Mouse (Mus musculus): Measurements from ENCODE around the gene Mss51. TPM values are rescaled to one million over a fixed set of nuclear protein-coding genes. Genes with fewer than 3 reads are reported as not detected.

Gene Mss51
- total RNA-seq (2021), result under 1 TPM; 0.21 to 0.61 TPM
- 0.07 and 0.10 TPM in 2 replicates for polyA plus RNA-seq (2012; rRNA removed)
- long read RNA-seq, result 0 reads

DNA sequence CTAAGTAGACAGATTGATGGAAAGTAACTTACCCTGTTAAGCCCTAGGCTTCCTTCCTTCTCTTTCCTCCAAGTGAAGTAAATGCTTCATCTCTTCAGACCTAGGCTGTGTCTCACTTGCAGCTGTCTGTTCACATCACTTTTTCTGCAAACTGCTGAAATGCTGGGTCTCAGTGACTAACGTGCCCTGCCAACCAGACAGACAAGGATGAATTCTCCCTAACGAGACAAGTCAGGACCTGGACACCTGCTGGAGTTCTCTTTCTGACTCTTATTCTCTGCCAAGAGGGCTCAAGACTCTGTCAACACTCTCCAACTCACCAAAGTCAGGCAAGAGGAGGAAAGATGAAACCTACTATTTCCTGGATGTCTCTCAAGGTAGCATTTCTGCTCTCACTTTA is at the start of gene Mss51:
TSS of gene Mss51 (minus strand) at position 299 of the 400 bp plus-strand sequence.
- DNase-seq, result no peak

DNA sequence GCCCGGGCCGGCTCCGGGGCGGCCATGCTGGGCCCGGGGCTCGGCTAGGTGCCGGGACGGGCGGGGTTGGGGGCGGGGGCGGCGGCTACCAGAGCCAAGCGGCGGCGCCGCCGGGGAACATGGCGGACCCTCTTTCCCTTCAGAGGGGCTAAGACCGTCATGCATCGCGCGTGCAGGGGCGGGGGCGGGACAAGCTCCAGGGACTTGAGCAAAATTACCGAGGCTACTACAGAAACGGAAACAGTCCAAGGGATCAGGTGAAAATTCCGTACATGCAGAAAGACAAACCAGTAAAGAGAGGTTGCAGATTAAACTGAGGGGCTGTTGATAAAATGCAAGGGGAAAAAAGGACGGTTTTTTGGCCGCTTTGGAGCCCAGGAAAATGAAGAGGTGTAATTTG is 49.7 kb upstream of the Mss51 start, which contains the start of gene Ppp3cb:
TSS of gene Ppp3cb (minus strand) at position 159 of the 400 bp plus-strand sequence.
- DNase-seq, result peak; percentile 92

DNA sequence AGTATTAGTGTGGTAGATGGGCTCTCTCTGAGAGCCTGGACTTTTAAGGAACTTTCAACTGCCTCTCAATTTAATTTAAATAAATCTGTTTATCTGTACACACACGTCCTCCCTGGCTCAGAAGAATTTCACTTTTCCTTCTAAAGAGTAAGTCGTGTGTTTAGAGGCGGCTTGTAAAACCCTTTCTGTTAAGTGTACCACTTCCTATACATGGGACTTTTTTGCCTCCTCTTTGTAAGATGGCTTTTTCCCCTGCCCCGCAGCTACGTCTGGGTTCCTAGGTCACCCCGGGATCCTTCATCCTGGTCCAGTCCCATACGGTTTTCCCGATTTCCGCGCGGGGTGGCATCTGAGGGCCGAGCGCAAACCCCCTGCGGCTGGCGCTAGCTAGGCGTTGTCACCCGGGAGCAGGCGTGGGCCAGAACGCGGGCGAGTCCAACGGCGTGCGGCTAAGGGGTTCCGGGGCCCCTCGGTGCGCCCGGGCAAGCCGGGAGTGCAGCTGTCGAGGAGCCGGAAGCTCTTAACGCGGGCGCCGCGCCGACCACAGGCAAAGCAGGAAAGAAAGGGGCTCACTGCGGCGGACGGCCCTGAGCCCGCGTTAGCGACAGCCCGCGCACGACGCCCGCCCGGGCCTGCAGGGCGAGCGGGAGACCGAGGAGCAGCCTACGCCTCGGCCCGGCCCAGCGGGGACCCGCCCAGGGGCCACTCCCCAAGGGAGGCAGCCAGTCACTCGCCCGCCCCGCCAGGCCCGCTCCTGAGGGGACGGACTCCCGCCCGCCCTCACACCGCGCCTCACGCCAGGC is 49.0 kb upstream of the Mss51 start:
- DNase-seq, result peak; percentile 98

DNA sequence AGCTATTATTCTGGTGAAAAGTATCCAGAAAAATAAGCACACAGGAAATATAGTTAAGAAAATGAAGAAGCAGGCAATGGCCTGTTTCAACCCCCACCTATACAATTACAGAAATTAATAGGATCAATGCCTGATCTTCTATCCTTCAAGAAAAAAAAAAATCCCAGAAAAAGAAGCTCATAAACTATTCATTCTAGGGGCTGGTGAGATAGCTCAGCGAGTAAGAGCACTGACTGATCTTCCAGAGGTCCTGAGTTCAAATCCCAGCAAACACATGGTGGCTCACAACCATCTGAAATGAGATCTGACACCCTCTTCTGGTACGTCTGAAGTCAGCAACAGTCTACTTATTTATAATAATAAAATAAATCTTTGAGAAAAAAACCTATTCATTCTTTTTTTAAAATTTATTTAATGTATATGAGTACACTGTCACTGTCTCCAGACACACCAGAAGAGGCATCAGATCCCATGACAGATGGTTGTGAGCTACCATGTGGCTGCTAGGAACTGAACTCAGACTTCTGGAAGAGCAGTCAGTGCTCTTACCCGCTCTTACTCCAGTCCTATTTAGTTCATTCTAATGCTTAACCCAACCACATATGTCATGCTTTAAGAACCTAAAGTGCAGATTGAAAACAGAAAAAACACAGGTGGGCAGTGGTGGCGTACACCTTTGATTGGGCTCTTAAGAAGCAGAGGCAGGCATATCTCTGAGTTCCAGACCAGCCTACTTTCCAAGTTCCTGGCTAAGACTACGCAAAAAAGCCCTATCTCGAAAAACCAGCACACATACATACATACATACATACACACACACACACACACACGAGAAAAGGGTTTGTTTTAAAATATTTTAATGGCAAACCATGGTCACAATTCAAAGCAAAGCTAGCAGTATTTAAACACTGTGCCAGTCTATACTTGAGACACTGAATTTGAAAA is 48.0 kb upstream of the Mss51 start:
- DNase-seq, result no peak

DNA sequence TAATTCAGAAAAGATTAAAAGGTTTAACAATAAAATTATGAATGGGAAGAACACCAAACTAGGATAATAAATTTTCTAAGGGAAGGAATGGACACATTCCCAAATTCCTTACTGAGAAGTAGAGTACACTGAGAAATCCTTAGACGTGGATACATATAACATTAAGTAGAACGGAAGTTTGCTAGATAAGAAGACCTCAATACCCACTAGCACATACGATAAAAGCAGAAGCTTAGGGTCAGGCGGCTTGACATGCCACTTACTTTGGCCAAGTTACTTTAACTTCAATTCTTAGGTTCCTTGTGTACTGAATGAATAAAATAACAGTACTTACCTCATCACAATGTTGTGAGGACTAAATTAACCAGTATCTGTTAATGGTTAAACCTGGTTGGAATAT is 32.9 kb upstream of the Mss51 start:
- no peak for DNase-seq

DNA sequence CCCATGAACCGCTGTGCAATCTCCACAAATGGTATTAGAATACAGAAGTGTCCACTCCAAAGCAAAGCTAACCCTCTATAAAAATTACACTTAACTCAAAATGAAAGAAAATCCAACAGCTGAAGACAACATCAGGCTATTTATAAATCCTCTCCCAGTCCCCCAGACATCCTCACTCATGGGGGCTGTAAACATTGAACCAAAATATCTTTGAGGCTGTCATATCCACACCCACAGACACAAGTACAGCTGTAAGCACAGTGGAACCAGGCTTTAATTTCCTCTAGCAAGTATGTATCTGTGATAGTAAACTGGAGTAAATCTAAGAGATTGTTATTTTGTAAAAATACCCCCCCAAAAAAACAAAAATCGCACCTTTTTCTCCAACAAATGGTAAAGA is 23.5 kb upstream of the Mss51 start:
- no peak for DNase-seq

DNA sequence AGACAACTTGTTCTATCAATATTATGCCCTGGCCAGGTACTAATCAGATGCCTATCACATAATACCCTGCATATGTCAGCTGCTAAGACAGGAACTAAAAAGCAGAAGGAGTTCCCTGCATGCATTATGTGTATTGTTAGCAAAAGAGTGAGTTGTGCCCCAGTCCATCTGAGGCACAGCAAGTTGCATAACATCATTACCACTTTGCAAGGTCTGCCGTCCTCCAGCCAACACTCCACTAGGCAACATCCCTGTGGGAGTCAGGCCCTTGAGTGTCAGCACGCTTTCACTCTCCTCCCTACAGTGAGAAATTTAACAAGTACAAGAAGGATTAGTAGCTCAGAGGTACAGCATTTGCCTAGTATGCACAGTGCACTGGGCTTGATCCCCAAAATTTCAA is 11.7 kb upstream of the Mss51 start:
- DNase-seq, result peak; percentile 12

DNA sequence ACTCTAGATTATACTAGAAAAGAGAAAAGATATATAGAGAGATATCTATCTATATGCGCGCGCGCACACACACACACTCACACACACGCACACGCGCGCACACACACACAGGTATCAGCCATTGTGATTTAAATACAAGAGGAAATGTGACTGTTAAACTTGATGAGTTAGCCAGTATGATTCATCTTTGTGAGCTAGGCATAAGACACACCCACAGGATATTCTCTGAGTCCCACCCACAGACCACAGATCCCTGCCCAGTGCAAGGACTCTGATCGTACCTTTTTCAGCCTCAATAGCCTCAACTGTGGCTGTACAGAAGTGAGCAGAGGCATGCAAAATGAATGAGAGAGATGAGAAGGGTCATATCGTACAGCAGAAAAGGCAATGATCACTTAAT is 6.3 kb upstream of the Mss51 start:
- DNase-seq, result no peak

DNA sequence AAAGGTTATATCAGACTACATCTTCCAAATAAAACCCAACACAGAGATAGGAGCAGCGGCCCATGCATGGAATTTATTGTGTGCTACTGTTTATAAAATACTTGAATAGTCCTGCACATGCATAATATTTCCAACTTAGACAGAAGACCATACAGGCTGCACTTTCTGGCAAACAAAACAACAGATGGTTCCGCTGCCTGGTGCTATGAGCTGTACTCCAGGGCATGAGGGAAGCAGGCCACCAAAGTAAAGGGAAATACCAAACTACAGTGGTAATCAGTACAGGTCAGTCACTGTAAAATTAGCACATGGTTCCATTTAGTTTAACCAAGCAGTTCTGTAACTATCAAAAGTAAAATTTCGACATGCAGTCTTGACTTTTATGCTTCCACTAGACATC is 3.3 kb upstream of the Mss51 start:
- DNase-seq, result no peak

DNA sequence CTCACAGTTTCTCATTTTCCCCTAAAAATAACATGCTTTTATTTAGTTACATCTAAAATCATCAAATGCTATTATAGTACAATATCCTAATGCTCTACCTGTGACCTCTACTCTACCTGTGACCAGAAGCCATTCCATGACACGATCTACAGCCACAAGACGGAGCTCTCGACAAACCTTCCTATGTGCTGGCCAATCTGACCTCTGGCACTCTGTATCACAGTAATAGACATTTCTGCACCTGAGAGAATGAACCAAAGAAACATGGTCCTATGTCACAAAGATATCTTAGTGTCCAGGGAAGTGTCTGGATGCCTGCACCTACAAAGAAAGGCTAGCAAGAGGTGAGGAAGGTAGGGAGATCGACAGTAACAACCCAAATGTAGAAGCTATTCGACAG is 10.7 kb downstream of the Mss51 start:
- no peak for DNase-seq

DNA sequence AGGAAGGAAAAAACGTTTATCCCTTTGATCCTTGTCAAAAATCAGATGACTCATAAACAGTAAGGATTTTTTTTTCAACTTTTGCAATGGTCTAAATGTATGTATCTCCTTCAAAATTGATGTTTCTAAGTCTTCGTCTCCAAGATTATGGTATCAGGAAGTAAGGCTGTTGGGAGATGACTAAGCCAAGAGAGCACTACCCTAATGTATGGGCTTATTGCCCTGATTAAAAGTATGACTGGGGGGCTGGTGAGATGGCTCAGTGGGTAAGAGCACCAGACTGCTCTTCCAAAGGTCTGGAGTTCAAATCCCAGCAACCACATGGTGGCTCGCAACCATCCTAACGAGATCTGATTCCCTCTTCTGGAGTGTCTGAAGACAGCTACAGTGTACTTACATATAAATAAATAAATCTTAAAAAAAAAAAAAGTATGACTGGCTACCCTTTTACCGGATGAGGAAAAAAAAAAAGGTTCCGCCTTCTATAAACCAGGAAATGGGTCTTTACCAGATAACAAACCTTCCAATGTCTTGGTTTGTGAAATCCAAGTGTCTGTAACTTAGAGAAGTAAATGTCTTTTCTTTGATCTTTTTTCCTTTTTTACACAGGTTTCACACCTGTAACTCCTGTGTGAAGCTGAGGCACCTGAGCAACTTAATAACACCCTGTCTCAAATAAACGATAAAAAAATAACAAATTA is 14.5 kb downstream of the Mss51 start:
- DNase-seq, result no peak

DNA sequence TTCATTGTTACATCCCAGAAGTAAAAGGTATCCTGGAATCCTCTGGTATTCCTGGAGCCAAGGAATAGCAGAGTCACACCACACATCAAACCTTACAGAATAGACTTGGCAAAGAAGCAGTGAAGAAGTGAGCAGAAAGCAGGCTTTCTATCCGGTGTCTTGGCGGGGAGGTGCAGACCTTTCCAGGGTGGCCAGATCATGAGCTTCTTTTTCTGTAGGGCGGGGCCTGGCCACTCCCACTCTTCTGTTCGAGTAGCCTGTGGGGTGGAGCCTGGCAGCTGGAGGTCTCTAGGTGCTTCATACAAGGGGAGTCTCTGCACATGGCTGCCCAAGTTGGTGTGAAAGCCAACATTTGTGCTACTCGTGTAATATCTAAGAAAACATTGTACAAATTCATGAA is 15.5 kb downstream of the Mss51 start:
- peak; percentile 32 for DNase-seq

DNA sequence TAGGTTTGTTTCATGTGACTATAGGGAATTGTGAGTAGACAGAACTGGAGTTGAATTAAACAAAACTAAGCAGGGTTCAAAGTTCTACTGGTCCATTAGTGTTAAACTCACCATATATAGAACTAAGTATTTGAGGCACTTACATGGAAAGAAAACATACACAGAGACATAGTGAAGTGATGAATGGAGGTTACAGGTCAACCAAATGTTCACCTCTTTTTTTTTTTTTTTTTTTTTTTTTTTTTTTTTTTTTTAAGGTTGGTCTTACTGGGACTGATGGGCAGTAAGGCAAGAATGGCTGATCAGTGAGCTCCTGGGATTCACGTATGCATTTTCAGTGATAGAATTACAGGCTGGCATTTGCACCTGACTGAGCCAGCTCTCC is 16.5 kb downstream of the Mss51 start:
- DNase-seq, result no peak

DNA sequence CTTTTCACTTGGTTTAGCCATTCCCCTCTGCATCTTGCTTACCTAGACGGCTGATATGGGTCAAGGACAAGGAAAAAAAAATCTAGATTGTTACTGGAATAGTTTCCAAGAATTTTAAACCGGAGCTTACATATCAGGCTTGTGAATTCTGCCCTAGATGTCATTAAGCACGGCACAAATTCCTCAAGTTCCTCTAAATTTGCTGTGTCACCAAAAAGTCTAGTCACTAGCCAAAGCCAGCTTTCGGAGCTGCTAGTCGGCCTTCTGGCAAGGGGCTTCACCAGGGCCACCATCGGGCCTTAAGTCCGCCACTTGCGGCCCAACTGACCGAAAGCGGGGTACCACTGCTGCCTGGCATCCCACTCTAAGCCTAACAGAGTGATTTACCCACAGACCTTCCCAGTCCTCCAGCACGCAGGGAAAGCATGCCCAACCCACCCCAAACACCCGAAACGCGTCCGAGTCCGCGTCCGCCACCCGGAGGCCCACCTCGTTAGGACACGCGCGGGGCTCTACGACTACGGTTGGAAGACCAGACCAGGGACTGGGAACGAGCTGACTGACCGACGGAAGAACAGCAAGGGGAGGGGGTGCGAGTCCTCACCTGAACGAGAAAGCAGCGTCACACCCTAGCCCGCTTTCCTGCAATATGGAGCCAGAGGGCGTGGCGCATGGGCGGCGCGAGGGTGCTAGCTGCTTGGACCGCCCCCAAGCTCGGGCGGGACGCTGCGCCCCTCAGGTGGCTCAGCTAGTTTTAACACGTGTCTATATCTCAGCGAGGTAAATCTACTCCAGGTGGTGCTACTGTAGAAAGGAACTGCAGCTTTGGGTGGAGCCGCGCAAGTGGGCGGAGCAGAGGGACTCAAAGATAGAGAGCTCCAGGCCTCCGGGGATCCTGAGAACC is 17.2 kb downstream of the Mss51 start, which contains the start of gene Anxa7:
TSS of gene Anxa7 (minus strand) at position 843 of the 904 bp plus-strand sequence.
- DNase-seq, result peak; percentile 89

DNA sequence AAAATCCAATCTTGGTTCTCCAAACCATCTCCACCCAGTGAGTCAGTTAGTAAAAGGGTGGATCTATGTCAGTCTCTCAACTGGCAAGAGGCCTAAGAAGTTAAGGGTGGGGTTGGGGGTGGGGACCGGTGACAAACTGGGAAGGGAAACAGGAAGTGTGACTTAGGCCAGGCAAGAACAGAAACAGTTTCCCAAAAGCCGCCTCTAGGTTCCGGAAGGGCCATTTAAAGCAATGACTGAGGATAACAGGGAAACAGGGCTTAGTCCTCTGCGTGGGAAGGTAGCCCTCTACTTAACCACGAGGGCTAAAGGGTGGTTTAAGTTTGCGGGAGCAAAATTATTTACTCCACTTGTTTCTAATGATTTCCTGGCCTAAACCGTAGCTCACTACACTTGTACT is 17.9 kb downstream of the Mss51 start:
- peak; percentile 77 for DNase-seq

DNA sequence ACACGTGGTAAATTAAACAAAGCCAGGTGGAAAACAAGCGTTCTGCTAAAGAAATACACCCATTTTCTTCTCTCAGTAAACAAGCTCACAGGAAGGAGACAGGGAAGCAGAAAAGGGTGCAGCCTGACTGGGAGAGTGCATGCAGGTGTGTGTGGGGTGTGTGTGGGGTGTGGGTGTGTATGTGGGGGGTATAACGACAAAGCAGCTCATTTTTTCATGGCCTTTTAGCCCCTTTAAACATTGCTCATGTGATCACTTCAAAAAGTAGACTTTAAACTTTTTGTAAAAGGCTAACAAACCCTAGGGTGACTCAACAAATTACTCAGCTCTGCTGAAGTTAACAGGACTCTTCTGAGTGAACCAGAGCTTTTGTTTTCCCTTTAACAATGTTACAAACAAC is 18.3 kb downstream of the Mss51 start:
- no peak for DNase-seq

DNA sequence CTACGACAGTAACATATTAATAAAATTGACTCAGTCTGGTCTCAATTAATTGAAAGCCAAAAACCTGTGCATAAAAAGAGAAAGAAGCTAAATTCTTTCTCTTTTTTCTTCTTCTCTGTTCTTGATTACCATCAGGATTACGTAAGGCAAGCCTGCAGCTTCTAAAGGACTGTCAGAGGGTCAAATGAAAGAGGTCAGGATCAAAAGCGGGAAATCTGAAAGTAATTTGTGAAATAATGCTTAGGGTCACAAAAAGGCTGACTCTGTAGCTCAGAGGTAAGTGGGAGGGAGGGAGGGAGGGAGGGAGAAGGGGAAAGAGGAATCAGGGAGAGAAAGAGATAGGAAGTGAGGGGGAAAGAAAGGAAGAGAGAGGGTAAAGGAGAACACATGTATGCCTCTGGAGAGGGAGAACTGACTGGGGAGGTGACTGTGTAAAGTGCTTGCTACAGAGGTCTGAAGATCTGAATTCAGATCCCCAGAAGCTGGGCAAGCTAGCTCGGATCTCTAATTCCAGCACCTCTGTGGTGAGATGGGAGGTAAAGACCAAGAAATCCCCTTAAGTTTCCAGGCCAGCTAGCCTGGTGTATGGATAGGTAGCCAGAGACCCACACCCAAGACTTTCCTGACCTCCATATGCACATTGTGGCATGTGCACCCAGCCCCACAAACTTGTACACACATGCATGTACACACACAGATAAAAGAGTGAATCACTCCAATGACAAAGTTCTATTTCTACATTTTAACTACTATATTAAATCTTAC is 19.3 kb downstream of the Mss51 start:
- DNase-seq, result no peak

DNA sequence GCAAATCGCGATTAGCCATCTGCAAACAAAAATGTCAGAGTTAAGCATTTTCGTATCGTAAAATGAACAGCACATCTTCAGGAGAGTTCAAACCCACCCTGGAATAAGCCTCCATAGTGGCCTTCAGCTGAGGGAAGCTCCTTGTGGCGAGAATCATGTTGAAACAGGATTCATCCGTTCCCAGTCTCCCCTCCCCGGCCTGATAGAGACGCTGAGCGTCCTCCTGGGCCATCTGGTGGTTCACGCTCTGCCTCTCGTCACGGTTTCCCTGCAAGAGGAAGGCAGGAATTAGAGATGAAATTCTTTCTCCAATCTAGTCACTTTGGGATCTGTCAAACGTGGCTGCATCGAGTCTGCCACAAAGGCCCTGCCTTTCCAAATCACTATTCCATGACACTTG is 36.5 kb downstream of the Mss51 start:
- no peak for DNase-seq

DNA sequence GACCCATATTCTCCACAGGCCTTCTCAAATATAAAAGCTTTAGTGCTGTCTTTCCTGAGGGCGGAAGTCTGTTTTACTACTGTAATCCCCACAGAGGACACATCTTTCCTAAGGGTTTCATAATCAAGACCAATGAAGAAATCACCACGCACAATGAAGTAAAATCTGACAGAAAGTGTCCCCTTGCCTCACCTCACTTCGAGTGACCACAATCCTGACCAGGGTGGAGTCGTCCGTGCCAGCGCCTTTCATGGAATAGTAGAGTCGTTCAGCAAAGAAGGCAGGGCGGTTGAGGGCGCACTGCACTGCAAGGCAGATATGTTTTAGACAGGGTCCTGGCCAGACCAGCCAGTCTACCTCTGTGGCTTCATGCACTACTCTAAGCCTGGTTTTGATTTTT is 38.3 kb downstream of the Mss51 start:
- DNase-seq, result no peak

DNA sequence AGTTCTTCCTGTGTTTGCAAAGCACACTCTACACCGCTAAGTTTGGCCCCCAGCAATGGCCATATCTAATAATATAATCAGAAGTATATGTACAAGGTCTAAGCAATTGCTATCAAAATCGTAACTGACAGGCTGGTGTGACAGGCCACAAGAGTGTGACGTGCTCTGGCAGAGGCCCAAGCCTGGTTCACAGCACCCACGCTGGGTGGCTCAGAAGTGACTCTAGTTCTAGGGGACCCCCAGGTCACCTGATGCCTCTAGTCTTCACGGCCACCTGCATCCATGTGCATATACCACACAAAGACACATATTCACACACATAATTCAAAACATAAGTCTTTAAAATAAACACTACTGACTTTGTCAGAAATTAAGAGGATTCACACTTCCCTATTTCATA is 43.8 kb downstream of the Mss51 start:
- no peak for DNase-seq
